Comparison of ENCODE assay signal across 9 mouse cellular contexts in the genomic region with DNA sequence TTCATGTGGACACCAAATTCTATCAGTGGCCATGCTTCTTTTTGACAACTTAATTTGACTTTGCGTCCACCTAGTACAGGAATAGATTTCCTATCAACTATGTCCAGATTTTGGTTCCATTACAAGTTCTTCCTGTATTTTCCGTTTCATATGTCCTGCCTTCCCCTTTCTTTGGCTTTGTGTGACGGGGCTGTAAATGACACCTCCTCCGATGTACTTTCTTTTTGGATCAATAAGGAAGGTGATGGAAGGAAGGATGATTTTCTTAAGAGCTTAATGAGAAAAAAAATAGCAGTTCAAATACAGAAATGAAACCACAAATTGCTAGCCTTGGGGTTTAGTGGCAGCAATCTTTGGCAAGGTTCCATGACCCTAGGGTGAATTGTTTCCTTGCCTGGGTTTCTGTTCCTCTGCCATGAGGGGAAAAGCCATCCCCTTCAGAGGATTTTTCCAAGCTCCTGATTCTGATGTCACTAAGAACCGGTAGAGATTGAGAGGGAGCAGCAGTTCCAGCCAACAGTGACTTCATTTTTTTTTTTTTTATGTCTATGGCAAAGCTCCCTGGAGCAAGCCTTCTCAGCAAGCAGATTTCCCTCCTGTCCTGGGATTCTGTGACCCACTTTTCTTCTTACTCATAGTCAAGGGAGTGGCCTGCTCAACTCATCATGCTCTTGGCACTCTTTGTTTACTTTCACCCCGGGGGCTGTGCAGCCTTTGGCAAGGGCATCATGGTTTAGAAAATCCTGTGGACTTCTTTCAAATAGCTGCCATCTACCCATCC. TPM values are rescaled to one million over a fixed set of nuclear protein-coding genes. Genes with fewer than 3 reads are reported as not detected.
DNase-seq lines count a peak whose midpoint lies in the region; ATAC-seq and TF ChIP-seq lines count a peak whose summit lies in the region.
"Had no signal": no experiment of that assay in that cellular context is flagged by ENCODE, and none has a peak within 500 bp of the region (broad histone marks: within the 10 kb centered on the region; RNA-seq: fewer than 3 reads in every experiment).

No protein-coding gene starts in this region.

- WGBS in kidney, adult 2 months, result 58% methylated on average over 6 of the region's 6 CpGs
- WGBS in kidney, embryonic 15.5 days, result 65% methylated on average over 6 of the region's 6 CpGs
- WGBS in neural tube, embryonic 15.5 days, result 83% methylated on average over 6 of the region's 6 CpGs

- no peak for TF ChIP-seq POLR2A in kidney, adult 2 months (IDR thresholded peaks at IDR 0.05; ENCODE audit: low read depth, low read length)

- peak overlapping the region; percentile 45; the same call in 1 of the 2 replicates for H3K27ac ChIP-seq in kidney, adult 2 months (ENCODE audit: insufficient read depth, low read depth, low read length)
- H3K27ac ChIP-seq in kidney, embryonic 15.5 days, result no peak overlapping the region
- H3K27ac ChIP-seq in neural tube, embryonic 15.5 days (replicated peaks), result no peak overlapping the region
- H3K27ac ChIP-seq: embryonic facial prominence, embryonic 13.5 days had no signal

- no peaks in the 10 kb centered on the region for H3K9me3 ChIP-seq in kidney, embryonic 15.5 days (replicated peaks)
- no peaks in the 10 kb centered on the region for H3K9me3 ChIP-seq in neural tube, embryonic 15.5 days (replicated peaks)
- H3K9me3 ChIP-seq: embryonic facial prominence, embryonic 13.5 days had no signal

- DNase-seq in kidney, adult 2 months, result peak; percentile 67
- peak; percentile 61 for DNase-seq in adrenal gland, postnatal 10 days
- DNase-seq in lung, postnatal 25 days (ENCODE audit: low spot score), result peak; percentile 56
- DNase-seq in left cerebral cortex, adult 8-10 months (ENCODE audit: low spot score in 2 of 2), result no peak

- no peak overlapping the region for H3K4me3 ChIP-seq in kidney, adult 2 months (ENCODE audit: insufficient read depth, low read depth, low read length)
- no peak overlapping the region for H3K4me3 ChIP-seq in kidney, embryonic 15.5 days (replicated peaks)
- no peak overlapping the region for H3K4me3 ChIP-seq in neural tube, embryonic 15.5 days (replicated peaks)
- H3K4me3 ChIP-seq: embryonic facial prominence, embryonic 13.5 days had no signal

- H3K4me1 ChIP-seq in kidney, adult 2 months (ENCODE audit: control insufficient read depth, insufficient read depth, low read length), result peaks cover 3% of the 10 kb centered on the region; the same call in 1 of the 2 replicates
- no peaks in the 10 kb centered on the region for H3K4me1 ChIP-seq in kidney, embryonic 15.5 days
- no peaks in the 10 kb centered on the region for H3K4me1 ChIP-seq in neural tube, embryonic 15.5 days
- H3K4me1 ChIP-seq: embryonic facial prominence, embryonic 13.5 days had no signal

- TF ChIP-seq CTCF in kidney, adult 2 months (conservative IDR thresholded peaks at IDR 0.05; ENCODE audit: insufficient read depth, insufficient read length, low read depth, low read length), result no peak

- H3K4me2 ChIP-seq in kidney, embryonic 15.5 days, result no peak overlapping the region
- no peak overlapping the region for H3K4me2 ChIP-seq in neural tube, embryonic 15.5 days
- H3K4me2 ChIP-seq: embryonic facial prominence, embryonic 13.5 days had no signal

- H3K36me3 ChIP-seq in kidney, adult 2 months (ENCODE audit: control insufficient read depth, insufficient read depth, low read length), result no peaks in the 10 kb centered on the region
- H3K36me3 ChIP-seq in kidney, embryonic 15.5 days, result no peaks in the 10 kb centered on the region
- H3K36me3 ChIP-seq in neural tube, embryonic 15.5 days, result no peaks in the 10 kb centered on the region
- H3K36me3 ChIP-seq: embryonic facial prominence, embryonic 13.5 days had no signal

- H3K27me3 ChIP-seq in kidney, adult 2 months (replicated peaks; ENCODE audit: control insufficient read depth, insufficient read depth, low read length), result no peaks in the 10 kb centered on the region
- H3K27me3 ChIP-seq in kidney, embryonic 15.5 days, result no peaks in the 10 kb centered on the region
- no peaks in the 10 kb centered on the region for H3K27me3 ChIP-seq in neural tube, embryonic 15.5 days (replicated peaks)
- H3K27me3 ChIP-seq: embryonic facial prominence, embryonic 13.5 days had no signal

- ATAC-seq in kidney, embryonic 15.5 days (replicated peaks; ENCODE audit: low FRiP score), result no peak
- peak; percentile 88 for ATAC-seq in granulocyte monocyte progenitor cell, adult 5-6 weeks (replicated peaks; ENCODE audit: poor library complexity, severe bottlenecking)
- no peak for ATAC-seq in neural tube, embryonic 15.5 days (ENCODE audit: low FRiP score)
- no peak for ATAC-seq in erythroblast, adult 5-6 weeks (replicated peaks; ENCODE audit: low FRiP score, poor library complexity, severe bottlenecking)

- no peak overlapping the region for H3K9ac ChIP-seq in kidney, embryonic 15.5 days
- H3K9ac ChIP-seq in neural tube, embryonic 15.5 days (replicated peaks), result no peak overlapping the region
- H3K9ac ChIP-seq: embryonic facial prominence, embryonic 13.5 days had no signal

RNA-seq across cellular contexts. Expression of a gene that starts 56.1 kb away (rescaled TPM):
- 0.10 and 0.13 TPM in 2 replicates for polyA plus RNA-seq in kidney, adult 2 months (2012; rRNA removed)
- polyA plus RNA-seq in kidney, embryonic 15.5 days (2015; fragmentation: Nextera tagmentation; extraction: Ambion mirVana), result 1.3 and 1.7 TPM in 2 replicates
- total RNA-seq in adrenal gland, postnatal 10 days (2021), result under 1 TPM; 0.24 to 0.48 TPM
- not detected in 2 replicates for total RNA-seq in granulocyte monocyte progenitor cell, adult 5-6 weeks (2014; fragmentation: Nextera tagmentation)
- total RNA-seq in granulocyte monocyte progenitor cell, adult 5-6 weeks (2017), result 0.60 TPM in 1 of 2 replicates, not detected in the other
- 1 to 10 TPM in 2 of 4 experiments, under 1 TPM in 2; 0.82 to 1.1 (median 0.98) TPM for total RNA-seq in left cerebral cortex, adult 8-10 months (2022)
- polyA plus RNA-seq in neural tube, embryonic 15.5 days (2015; fragmentation: Nextera tagmentation; extraction: Ambion mirVana), result 1.3 and 1.5 TPM in 2 replicates
- total RNA-seq in erythroblast, adult 5-6 weeks (2015; ENCODE audit: low replicate concordance), result not detected in 2 replicates
- total RNA-seq in erythroblast, adult 5-6 weeks (2017; ENCODE audit: low replicate concordance), result not detected in 2 replicates

Comparison
In these comparisons a context has a peak if more than half of its experiments do, and no peak if none do; other contexts are left out.
1. DNase-seq: peak in kidney, adult 2 months (single experiment), adrenal gland, postnatal 10 days (single experiment) and lung, postnatal 25 days (single experiment); none in left cerebral cortex, adult 8-10 months (0 of 2).